Mouse (Mus musculus) layer of hippocampus, postnatal 36 days (tissue): ENCODE measurements around the gene Slc2a9. TPM values are rescaled to one million over a fixed set of nuclear protein-coding genes. Genes with fewer than 3 reads are reported as not detected.

Source experiments
- total RNA-seq, 2 experiments: library from RNA; stranded (reverse); gene quantifications; 2 replicates each; pipeline ENCODE4 v1.2.3; 2021

Gene Slc2a9
- total RNA-seq, 2 experiments from 2014 or later = 2.7 to 3.8 TPM

Other genes with a start within 250 kb of the Slc2a9 start
- 10 to 100 TPM; 30.9 to 31.6 TPM for gene Tmem128, start 243.0 kb downstream of the Slc2a9 start, total RNA-seq
- gene Otop1, start 227.2 kb downstream of the Slc2a9 start, total RNA-seq = not detected
- gene Drd5, start 183.8 kb downstream of the Slc2a9 start, total RNA-seq = 10 to 100 TPM; 14.1 to 16.5 TPM
- gene Wdr1, start 60.1 kb upstream of the Slc2a9 start, total RNA-seq = 100 to 1,000 TPM; 200 to 210 TPM
- gene Zfp518b, start 181.7 kb upstream of the Slc2a9 start, total RNA-seq = 10 to 100 TPM; 14.3 to 19.7 TPM